Mouse (Mus musculus) testis, adult 2 months (tissue): Measurements from ENCODE around the gene Gm20498.

Experiments
- CTCF ChIP-seq: fragments of 200-500 bp; IDR thresholded peaks from 2 replicates; pipeline ENCODE4 v1.5.1; 2012; ENCODE audit warnings: low read depth, mild to moderate bottlenecking, inconsistent platforms, low read length, moderate library complexity; ENCODE audit not compliant: control insufficient read depth, insufficient read depth, insufficient replicate concordance
- POLR2A ChIP-seq: fragments of 200-500 bp; IDR thresholded peaks from 2 replicates; pipeline ENCODE4 v1.6.1; 2012; ENCODE audit warnings: low read depth, mild to moderate bottlenecking, inconsistent platforms, low read length, moderate library complexity; ENCODE audit not compliant: control insufficient read depth

GRCm38 (mm10) chr12:81324991-81325390, 207.7 kb downstream of the Gm20498 start:
- TF ChIP-seq CTCF (no peak), POLR2A (no peak)
